Mouse (Mus musculus): ENCODE data around the gene Ranbp3l.

Gene Ranbp3l

GRCm38 (mm10) chr15:9070912-9071555 is 103.3 kb downstream of the Ranbp3l start, which contains the start of gene Nadk2:
Gene Nadk2, plus strand, starts transcription at chr15:9071260.
- peak; percentile 100 for DNase-seq (ENCODE audit: inconsistent ontology term)

GRCm38 (mm10) chr15:9071556-9072544 is 104.1 kb downstream of the Ranbp3l start:
- DNase-seq (ENCODE audit: inconsistent ontology term) = peak; percentile 57

GRCm38 (mm10) chr15:9072630-9073029 is 104.9 kb downstream of the Ranbp3l start:
- DNase-seq (ENCODE audit: inconsistent ontology term) = peak; percentile 41

- DNase-seq (ENCODE audit: inconsistent ontology term) = no peak
These were observed 105.4 kb downstream of the Ranbp3l start for GRCm38 (mm10) chr15:9073067-9073608.

- DNase-seq (ENCODE audit: inconsistent ontology term) = peak; percentile 13
These were observed 105.9 kb downstream of the Ranbp3l start for GRCm38 (mm10) chr15:9073684-9074083.

- DNase-seq (ENCODE audit: inconsistent ontology term) = no peak
These were observed 106.4 kb downstream of the Ranbp3l start for GRCm38 (mm10) chr15:9074139-9074538.

GRCm38 (mm10) chr15:9074671-9075070 is 106.9 kb downstream of the Ranbp3l start:
- peak; percentile 63 for DNase-seq (ENCODE audit: inconsistent ontology term)

GRCm38 (mm10) chr15:9075608-9076200 is 108.0 kb downstream of the Ranbp3l start:
- no peak for DNase-seq (ENCODE audit: inconsistent ontology term)

- no peak for DNase-seq (ENCODE audit: inconsistent ontology term)
These were observed 110.9 kb downstream of the Ranbp3l start for GRCm38 (mm10) chr15:9078481-9079300.

GRCm38 (mm10) chr15:9079626-9080025 is 111.9 kb downstream of the Ranbp3l start:
- DNase-seq (ENCODE audit: inconsistent ontology term) = no peak

- DNase-seq (ENCODE audit: inconsistent ontology term) = no peak
These were observed 112.5 kb downstream of the Ranbp3l start for GRCm38 (mm10) chr15:9080206-9080605.

- DNase-seq (ENCODE audit: inconsistent ontology term) = no peak
These were observed 113.5 kb downstream of the Ranbp3l start for GRCm38 (mm10) chr15:9081294-9081693.

- no peak for DNase-seq (ENCODE audit: inconsistent ontology term)
These were observed 115.0 kb downstream of the Ranbp3l start for GRCm38 (mm10) chr15:9082753-9083152.

GRCm38 (mm10) chr15:9086813-9087212 is 119.1 kb downstream of the Ranbp3l start:
- peak; percentile 83 for DNase-seq (ENCODE audit: inconsistent ontology term)

GRCm38 (mm10) chr15:9087421-9087820 is 119.7 kb downstream of the Ranbp3l start:
- DNase-seq (ENCODE audit: inconsistent ontology term) = no peak

- DNase-seq (ENCODE audit: inconsistent ontology term) = no peak
These were observed 120.3 kb downstream of the Ranbp3l start for GRCm38 (mm10) chr15:9087895-9088682.

- DNase-seq (ENCODE audit: inconsistent ontology term) = no peak
These were observed 120.9 kb downstream of the Ranbp3l start for GRCm38 (mm10) chr15:9088683-9089072.

- DNase-seq (ENCODE audit: inconsistent ontology term) = peak; percentile 58
These were observed 121.5 kb downstream of the Ranbp3l start for GRCm38 (mm10) chr15:9089136-9089720.

GRCm38 (mm10) chr15:9090662-9091061 is 122.9 kb downstream of the Ranbp3l start:
- DNase-seq (ENCODE audit: inconsistent ontology term) = no peak
